Mouse (Mus musculus): Measurements from ENCODE around the gene Eif2a.
"Not testable (repeated sequence)": the region's sequence is repeated elsewhere in the genome, so short reads cannot be mapped to it uniquely, and the experiment has no call there.

Eif2a gene

DNA sequence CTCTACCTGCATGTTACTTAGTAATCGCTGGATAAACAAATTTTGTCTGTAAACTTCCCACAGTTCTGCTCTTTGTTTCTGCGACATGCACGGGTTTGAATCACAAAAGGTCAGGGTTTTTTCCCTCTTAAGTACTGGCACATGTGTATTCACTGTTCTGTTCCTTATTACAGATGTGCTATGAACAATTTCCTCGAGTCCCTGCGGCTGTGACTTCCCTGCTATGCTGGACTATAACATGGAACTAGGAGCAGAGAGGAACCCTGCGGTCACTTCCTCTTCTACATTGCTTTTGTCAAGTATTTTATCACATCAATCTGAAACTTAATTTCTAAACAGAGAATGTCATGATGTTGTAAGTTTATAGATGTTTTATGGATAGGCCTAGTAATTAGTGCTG is 5.3 kb upstream of the Eif2a start:
- no peak for DNase-seq (ENCODE audit: low read depth in 2 of 2, low spot score in 2 of 2)

DNA sequence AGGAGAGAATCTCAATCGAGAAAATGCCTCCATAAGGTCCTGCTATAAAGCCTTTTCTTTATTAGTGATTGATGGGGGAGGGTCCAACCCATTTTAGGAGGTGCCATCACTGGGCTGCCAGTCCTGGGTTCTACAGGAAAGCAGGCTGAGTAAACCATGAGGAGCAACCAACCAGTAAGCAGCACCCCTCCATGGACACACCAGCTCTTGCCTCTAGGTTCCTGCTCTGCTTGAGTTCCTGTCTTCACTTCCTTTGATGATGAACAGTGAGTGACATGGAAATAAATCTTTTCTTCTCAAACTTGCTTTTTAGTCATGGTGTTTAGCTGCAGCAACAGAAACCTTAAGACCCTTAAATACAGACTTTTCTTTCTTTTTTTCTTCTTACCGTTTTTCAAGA is 4.3 kb upstream of the Eif2a start:
- DNase-seq (ENCODE audit: low read depth in 2 of 2, low spot score in 2 of 2), result no peak

DNA sequence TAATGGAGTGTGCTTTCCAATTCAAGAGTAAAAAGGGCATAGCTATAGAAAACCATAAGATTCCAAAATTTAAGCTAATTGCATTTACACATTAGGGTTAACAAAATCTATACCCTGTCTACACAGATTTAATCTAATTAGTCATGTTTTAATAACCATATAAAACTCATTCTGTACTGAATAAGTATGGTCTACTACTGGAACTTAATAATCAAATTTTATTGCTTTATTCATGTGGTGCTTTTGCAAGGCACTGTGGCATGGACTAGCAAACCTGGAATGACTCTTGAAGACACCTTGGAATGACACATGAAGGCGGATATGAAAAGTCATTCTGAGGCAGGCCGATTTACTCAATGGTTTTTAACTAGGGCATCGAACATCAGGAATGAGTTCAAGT is 2.2 kb upstream of the Eif2a start:
- DNase-seq (ENCODE audit: low read depth in 2 of 2, low spot score in 2 of 2), result no peak

DNA sequence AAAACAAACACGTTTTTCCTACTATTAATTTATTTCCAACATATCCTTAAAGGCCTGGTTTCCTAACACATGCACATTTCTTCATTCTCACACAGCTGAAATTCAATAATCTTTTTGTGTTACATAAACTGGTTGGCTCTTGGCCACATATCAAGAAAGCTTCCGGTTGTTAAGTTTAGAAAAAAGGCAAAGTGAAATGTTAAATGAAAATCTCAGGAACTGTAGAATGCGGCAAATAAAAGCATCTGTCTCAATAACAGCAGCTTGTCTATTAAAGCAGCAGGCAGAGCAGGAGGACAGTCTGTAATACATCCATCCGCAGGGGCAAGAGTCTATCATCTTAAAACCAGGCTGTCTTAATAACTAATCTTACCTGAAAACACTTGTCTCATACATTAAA is 1.4 kb upstream of the Eif2a start:
- DNase-seq (ENCODE audit: low read depth in 2 of 2, low spot score in 2 of 2), result no peak

DNA sequence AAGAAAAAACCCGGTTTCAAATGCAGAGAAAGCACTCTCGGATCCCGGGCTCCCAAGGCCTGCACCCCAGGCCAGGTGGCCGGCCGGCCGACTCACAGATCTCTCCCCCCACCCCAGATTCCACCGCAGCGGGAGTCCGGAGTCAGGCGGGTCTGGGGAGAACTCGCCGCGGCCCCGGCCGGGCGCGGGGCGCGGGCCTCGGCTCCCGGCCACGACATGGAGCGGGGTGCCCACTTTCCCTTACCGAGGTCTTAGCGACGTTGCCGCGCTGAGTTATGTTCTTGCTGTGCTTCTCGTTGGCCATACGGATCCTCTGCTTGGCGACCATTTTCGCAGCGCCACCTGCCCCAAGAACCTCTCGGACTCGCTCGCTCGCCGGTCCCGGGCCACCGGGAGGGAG is 455 bp upstream of the Eif2a start:
- DNase-seq (ENCODE audit: low read depth in 2 of 2, low spot score in 2 of 2), result no peak

DNA sequence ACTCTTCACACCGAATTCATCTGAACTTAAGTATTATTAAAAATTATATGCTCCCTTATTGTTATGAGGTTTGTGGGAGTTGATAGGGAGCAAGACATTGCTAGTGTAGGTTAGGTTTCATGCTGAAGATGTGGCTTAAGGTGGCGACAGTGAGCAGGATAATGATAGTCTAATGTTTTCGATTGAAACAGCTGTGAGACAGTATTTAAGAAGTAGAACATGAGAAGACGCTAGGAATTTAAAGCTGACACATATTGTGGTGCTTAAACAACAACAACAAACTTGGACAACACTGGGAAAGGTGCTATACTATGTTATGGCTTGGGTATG is 752 bp downstream of the Eif2a start:
- DNase-seq (ENCODE audit: low read depth in 2 of 2, low spot score in 2 of 2), result no peak

DNA sequence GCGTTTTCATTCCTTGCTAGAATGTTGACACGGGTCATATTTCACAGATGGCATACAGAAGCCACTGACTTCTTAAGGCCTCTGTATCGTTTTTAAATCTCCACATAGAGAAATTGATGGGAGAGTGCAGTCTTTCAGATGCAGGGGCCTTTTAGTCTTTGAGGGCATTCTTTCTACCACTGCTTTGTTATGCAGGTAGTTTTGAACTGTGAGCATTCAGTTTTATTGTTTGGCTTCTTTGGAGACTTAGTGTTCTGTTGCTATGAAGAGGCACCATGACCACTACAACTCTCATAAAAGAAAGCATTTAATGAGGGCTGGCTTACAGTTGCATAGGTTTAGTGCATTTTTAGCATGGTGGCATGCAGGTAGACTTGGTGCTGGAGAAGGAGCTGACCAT is 11.0 kb downstream of the Eif2a start:
- DNase-seq (ENCODE audit: low read depth in 2 of 2, low spot score in 2 of 2), result no peak

DNA sequence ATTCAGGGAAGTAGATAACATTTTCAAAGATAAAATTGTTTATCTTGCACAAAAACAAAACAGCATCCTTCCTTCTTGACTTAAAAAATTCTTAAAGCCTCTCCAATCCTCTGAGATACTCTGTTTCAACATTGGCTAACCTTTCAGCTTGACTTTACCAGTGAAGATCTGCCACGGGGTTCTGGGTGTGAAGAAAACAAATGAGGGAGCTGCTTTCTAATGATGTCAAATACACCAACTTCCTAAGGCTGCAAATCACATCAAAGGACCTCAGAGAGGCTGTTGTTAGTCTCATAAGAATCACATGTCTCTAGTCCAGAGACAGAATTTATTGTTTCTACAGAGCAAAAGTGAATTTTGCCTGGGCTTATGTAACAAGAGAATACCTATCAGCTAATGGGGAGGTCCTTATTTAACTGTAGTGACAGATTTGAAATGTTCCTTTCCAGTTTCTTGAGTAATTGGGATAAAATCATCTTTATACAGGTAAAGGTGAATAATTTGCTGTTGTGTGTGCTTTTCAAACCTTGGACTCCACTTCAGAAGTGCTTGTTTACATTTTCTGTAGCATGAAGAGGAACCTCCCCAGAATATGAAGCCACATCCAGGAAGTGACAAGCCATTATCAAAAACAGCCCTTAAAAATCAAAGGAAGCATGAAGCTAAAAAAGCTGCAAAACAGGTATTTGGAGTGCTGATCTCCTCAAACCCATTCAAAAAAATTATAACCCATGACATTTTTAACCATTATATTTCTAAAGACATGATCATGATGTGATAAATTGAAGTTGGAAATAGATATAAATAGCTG is 26.6 kb downstream of the Eif2a start:
- DNase-seq (ENCODE audit: low read depth in 2 of 2, low spot score in 2 of 2), result peak; percentile 43 to 59

DNA sequence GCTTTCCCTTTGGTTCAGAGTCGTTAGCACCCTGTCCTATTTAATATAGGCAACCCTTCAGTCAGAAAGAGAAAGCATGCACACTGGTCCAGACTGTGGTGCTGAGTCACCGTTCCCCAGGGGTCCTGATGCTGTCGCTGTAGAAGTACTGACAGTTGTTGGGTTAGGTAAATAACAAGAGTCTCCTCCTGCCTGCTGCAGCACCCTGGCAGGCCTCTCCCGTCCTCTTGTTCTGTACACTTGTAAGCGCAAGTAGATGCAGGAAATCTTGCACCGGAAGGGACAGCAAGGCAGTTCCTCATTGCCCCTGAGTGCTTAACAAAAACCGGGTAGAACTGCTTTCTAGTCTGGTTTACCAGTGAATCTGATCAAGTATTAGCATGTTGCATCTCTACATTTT is 31.0 kb downstream of the Eif2a start:
- DNase-seq (ENCODE audit: low read depth in 2 of 2, low spot score in 2 of 2), result no peak

DNA sequence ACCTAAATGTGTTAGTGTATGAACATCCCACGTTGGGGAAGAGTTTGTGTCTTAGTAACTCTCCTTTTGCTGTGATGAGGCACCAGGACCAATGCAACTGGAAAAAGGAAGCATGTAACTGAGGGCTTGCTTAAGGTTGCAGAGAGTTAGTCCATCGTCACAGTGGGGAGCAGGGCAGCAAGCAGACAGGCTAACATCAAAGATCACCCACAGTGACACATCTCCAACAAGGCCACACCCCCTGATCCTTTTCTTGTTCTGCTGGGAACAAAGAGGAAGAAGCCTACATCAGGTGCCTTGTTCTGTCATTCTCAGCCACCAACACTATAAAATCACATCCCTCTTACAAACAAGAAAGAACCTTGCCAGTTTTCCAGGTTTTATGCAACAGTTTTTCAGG is 34.3 kb downstream of the Eif2a start:
- no peak for DNase-seq (ENCODE audit: low read depth in 2 of 2, low spot score in 2 of 2)

DNA sequence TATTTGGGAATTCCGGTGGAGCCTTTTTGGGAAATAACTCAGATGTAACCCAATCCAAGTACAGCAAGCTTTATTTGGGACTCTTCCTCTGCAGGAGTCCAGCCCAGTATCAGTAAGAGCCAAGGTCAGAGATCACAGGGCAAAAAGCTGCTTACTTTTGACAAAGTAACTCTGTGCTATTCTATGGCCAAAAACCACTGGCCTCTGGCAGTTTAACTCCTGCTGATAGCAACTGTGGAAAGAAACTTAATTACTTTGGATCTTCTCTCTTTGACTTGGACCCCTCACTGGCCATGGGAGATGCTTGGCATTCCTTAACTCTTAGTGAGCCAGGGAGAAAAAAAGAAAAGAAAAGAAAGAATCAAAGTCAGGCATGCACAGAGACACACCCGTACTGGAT is 35.8 kb downstream of the Eif2a start:
- DNase-seq (ENCODE audit: low read depth in 2 of 2, low spot score in 2 of 2), result no peak

DNA sequence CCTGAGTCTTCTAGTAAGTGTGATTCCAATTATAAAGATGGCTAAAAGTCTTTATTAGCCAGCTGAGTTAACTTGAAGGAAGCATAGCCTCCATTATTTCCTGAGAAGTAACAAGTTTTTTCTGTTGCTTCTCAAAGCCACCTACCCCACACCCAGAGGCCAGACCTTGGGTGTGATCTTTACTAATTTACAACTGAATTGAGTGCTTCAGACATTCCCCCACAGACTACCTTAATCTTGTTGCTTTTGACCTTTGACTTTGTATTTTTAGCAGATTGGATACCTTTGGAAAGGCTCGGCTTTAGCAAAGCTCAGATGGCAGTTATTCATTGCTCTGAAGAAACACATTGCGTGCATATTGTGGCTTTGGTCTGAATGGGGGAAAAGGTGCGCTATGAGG is 45.2 kb downstream of the Eif2a start:
- no peak for DNase-seq (ENCODE audit: low read depth in 2 of 2, low spot score in 2 of 2)

DNA sequence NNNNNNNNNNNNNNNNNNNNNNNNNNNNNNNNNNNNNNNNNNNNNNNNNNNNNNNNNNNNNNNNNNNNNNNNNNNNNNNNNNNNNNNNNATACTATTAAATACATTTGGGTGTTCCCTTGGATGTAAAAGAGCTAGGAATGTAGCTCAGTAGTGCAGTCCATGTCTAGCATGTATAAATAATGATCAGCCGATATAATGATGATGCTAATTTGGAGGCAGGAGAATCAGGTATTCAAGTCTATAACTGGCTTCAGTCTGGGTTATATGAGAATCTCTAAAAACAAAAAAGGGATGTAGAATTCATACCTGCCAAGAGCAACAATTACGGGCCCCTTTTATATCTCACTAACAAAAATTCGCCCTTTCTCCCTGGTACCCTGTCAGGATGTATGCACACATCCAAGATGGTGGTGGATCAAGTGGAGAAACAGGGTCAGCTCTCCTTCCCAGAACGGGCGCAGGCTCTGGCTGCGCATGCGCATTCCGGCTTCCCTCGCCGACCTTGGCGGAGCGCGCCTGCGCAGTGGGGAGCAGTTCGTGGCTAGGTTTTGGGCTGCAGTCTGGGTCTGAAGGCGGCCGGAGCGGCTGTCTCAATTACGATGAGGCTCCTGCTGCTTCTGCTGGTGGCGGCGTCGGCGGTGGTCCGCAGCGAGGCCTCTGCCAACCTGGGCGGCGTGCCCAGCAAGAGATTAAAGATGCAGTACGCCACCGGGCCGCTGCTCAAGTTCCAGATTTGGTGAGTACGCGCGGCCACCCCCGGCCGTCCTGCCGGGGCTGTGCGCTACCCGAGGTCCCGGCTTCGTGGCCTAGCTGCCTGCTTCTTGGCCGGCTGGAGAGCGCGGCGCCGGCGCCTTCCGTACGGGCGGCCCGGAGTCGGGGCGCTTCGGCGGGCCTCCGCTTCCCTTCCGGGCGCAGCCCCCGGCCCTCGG is 50.8 kb downstream of the Eif2a start, which contains the start of gene Selenot:
Selenot (plus strand) TSS at position 500 of the 930 bp plus-strand sequence.
- peak; percentile 92 to 93 for DNase-seq (ENCODE audit: low read depth in 2 of 2, low spot score in 2 of 2)

DNA sequence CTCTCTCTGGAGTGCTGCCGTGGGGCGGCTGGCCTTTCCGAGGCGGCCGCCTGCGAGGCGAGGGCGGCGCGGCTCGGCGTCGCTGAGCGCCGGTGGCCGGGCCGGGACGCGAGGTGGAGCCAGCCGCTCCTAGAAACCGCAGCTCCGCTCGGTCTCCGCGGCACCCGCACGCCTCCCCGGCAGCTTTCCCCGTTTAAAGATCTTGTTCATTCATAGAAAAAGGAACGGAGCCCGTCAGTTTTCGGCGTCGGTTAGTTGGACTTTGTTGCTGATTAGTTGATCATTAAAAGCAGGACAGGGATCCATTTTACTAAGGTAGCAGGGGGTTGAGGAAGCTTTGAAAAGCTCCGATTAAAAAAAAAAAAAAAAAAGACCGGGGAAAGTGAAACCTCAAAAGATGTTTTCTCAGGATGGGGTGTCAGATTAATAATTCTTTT is 51.5 kb downstream of the Eif2a start:
- DNase-seq (ENCODE audit: low read depth in 2 of 2, low spot score in 2 of 2), result no peak

DNA sequence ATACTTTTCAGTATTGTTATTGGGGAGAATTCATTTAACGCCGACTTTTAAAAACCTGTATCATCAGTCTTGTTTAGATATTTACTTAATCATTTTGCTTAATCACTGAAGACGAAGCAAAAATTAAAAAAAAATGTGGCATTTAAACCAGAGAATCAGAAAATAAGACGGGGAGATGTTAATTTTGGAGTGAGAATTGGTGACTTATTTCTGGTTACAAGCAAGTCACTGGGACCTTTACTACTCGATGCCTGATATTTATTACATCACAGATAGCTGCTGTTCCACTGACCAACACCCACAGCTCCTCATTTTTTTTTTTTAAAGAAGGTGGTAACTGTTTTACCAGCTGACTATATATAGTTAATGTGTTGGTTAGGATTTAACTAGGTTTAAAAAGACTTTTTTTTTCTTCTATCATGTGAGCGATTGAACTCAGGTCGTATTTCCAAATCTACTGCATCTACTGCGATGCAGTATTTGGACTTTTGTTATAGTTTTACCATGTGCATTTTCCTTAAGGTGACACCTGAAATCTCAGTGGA is 52.0 kb downstream of the Eif2a start:
- DNase-seq (ENCODE audit: low read depth in 2 of 2, low spot score in 2 of 2), result no peak

DNA sequence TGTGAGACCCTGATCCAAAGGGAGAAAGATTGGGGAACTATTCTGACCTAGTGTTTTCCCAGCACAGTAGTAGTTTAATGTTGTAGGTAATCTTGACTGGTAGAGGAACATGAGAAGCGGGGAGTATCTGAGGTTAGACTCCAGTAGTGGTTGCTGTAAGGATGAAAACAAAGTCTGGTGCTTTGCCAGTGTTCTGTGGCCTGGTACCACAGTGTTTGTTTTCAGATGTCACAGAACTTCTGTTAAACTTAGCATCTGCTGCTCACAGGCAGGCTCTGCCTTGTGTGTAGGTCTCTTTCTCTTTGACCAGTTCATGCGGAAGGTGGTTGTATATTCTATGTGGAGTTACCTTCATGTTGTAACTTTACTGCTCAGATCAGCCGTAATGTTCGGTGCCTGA is 55.9 kb downstream of the Eif2a start:
- peak; percentile 49 to 68 for DNase-seq (ENCODE audit: low read depth in 2 of 2, low spot score in 2 of 2)

DNA sequence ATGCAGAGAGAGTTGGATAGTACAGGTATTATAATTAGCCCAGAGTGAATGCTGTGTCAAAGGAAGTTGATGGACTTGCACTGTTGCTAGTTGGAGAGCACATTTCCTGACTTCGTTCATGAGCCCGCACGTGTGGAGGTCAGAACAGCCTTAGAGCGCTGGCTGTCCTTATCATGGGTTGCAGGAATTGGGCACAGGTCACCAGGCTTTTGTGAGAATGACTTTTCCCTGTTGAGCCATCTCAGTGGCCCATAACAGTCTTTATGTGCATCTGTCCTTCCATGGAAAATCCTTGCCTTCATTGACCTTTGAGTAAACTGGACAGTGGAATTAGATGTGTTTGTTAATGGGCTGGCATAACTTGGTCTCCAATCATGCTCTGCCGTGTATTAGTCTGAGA is 56.7 kb downstream of the Eif2a start:
- no peak for DNase-seq (ENCODE audit: low read depth in 2 of 2, low spot score in 2 of 2)

DNA sequence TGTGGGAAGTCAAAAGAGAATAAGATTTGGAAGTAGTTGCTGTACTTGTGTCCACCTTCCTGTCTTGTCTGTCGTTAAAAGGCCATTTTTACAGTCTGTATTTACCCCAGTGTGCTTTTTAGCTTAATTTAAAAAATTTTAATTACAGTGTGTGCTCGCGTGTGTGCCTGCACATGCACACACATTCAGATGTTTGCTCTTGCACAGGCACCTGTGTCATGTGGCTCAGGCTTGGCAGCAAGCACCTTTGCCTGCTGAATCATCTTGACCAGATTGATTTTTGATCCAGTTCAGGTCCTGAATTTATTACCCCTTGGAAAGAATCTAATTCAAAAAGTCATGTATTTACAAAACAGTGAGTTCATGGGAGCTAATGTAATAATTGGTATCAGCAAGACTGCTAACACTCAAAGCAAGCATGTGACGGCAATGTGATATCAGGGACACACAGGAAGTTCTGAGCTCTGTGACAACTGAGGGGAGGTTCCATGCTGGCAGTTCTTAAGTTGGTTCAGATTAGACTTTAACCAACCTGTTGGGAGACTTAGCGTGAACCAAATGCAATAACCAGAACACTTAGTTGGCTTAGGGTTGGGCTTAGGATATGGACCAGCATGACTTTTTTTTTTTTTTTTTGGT is 57.3 kb downstream of the Eif2a start:
- peak; percentile 44 to 48 for DNase-seq (ENCODE audit: low read depth in 2 of 2, low spot score in 2 of 2)

DNA sequence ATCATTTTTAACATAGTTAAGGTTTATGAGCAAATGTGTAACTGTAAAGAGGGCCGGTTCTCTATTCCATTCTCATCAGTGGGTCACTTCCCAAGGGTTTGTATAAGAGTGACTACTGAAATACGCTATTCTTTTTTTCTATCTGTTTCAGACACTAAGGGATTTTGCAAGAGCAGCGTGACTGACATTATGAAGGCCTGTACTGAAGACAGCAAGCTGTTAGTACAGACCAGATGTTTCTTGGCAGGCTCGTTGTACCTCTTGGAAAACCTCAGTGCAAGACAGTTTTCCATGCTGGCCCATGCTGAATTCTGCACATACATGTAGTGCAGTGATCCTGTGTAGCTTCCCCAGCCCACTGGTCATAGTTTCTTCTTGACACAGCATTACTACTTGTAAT is 64.9 kb downstream of the Eif2a start:
- DNase-seq (ENCODE audit: low read depth in 2 of 2, low spot score in 2 of 2), result not testable (repeated sequence)

DNA sequence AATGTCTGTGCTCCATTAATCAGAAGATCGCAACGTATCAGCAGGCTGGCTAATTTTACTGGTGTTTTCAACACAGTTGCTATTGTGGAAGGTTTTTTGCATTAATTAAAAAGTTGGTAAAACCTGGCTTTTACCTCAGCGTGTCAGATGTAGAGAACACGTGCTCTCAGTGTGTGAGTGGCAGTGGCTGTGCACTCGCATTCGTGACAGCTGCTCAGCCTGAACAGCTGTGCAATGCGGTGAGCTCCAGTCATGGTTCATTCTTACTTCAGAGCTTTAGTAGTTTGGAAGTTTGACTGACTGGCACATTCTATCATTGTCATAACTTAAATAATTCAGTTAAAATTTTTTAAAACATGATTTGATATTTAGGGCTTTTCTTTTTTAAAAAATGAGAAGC is 67.0 kb downstream of the Eif2a start:
- DNase-seq (ENCODE audit: low read depth in 2 of 2, low spot score in 2 of 2), result not testable (repeated sequence)

DNA sequence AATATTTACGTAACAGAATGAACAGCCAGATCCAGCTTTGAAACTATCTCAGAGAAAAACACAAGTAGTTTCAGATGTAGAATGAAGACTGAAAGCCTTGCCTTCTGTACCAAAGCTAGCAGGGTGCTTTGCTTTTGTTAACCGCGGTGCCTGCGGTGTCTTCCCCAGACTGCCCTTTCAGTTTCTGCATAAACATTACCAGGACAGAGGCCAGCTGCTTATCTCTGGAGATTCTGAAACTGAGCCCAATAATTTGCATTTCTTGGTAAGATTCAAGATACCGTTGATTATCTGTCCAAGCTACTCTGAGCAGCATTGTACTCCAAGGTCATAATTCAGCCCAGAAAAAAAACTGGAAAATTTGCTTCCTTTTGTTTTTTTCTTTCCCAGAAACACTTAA is 68.0 kb downstream of the Eif2a start:
- DNase-seq (ENCODE audit: low read depth in 2 of 2, low spot score in 2 of 2), result no peak

Measured in CD8-positive naive resting alpha-beta T cell, adult 2 months (primary cell).